Mouse (Mus musculus): ENCODE measurements at regions not wholly inside any gene's neighbourhood (a gene's known extent, or its start where the extent isn't known, plus 50 kb on each side); places are given as distances from the start of the nearest gene placed in this dataset.

GRCm38 (mm10) chr8:128260836-128261235 lies 97.6 kb upstream of the Nrp1 start:
- TF ChIP-seq POLR2A (IDR thresholded peaks at IDR 0.05; ENCODE audit: control insufficient read depth, low read depth, low read length) (no peak), CTCF (IDR thresholded peaks at IDR 0.05; ENCODE audit: control insufficient read depth, insufficient read depth, insufficient replicate concordance, low read depth, low read length) (no peak)
- Histone ChIP-seq H3K27me3 (ENCODE audit: control insufficient read depth, insufficient read depth, low read length) (no peaks in the 10 kb centered on the region), H3K4me1 (ENCODE audit: control insufficient read depth, insufficient read depth, low read length) (no peaks in the 10 kb centered on the region)

GRCm38 (mm10) chr8:128261367-128261766 lies 97.0 kb upstream of the Nrp1 start:
- Histone ChIP-seq H3K4me1 (ENCODE audit: control insufficient read depth, insufficient read depth, low read length) (no peaks in the 10 kb centered on the region), H3K36me3 (ENCODE audit: control insufficient read depth, insufficient read depth, low read length) (no peaks in the 10 kb centered on the region), H3K27me3 (ENCODE audit: control insufficient read depth, insufficient read depth, low read length) (no peaks in the 10 kb centered on the region), H3K27ac (ENCODE audit: control insufficient read depth, insufficient read depth, low read depth, low read length) (no peak overlapping the region), H3K4me3 (ENCODE audit: control insufficient read depth, low read depth, low read length) (no peak overlapping the region)
- no peak for TF ChIP-seq POLR2A (IDR thresholded peaks at IDR 0.05; ENCODE audit: control insufficient read depth, low read depth, low read length)
- no peak for TF ChIP-seq CTCF (IDR thresholded peaks at IDR 0.05; ENCODE audit: control insufficient read depth, insufficient read depth, insufficient replicate concordance, low read depth, low read length)

More at GRCm38 (mm10) chr8:128260836-128261235, 97.6 kb upstream of the Nrp1 start:
- no peaks in the 10 kb centered on the region for H3K36me3 ChIP-seq (ENCODE audit: control insufficient read depth, insufficient read depth, low read length)
- H3K27ac ChIP-seq (ENCODE audit: control insufficient read depth, insufficient read depth, low read depth, low read length): no peak overlapping the region
- H3K4me3 ChIP-seq (ENCODE audit: control insufficient read depth, low read depth, low read length): no peak overlapping the region

- Histone ChIP-seq H3K36me3 (ENCODE audit: control insufficient read depth, insufficient read depth, low read length) (no peaks in the 10 kb centered on the region), H3K27me3 (ENCODE audit: control insufficient read depth, insufficient read depth, low read length) (no peaks in the 10 kb centered on the region), H3K4me3 (ENCODE audit: control insufficient read depth, low read depth, low read length) (no peak overlapping the region), H3K27ac (ENCODE audit: control insufficient read depth, insufficient read depth, low read depth, low read length) (no peak overlapping the region), H3K4me1 (ENCODE audit: control insufficient read depth, insufficient read depth, low read length) (no peaks in the 10 kb centered on the region)
- TF ChIP-seq CTCF (IDR thresholded peaks at IDR 0.05; ENCODE audit: control insufficient read depth, insufficient read depth, insufficient replicate concordance, low read depth, low read length): no peak
- no peak for TF ChIP-seq POLR2A (IDR thresholded peaks at IDR 0.05; ENCODE audit: control insufficient read depth, low read depth, low read length)
Measured at GRCm38 (mm10) chr8:128263251-128263947, 95.0 kb upstream of the Nrp1 start.

GRCm38 (mm10) chr8:128267261-128267660 lies 91.1 kb upstream of the Nrp1 start:
- H3K4me1 ChIP-seq (ENCODE audit: control insufficient read depth, insufficient read depth, low read length): no peaks in the 10 kb centered on the region

GRCm38 (mm10) chr8:128268010-128268409 lies 90.4 kb upstream of the Nrp1 start:
- TF ChIP-seq CTCF (IDR thresholded peaks at IDR 0.05; ENCODE audit: control insufficient read depth, insufficient read depth, insufficient replicate concordance, low read depth, low read length): no peak
- no peak for TF ChIP-seq POLR2A (IDR thresholded peaks at IDR 0.05; ENCODE audit: control insufficient read depth, low read depth, low read length)
- Histone ChIP-seq H3K4me1 (ENCODE audit: control insufficient read depth, insufficient read depth, low read length) (no peaks in the 10 kb centered on the region; the same call in 1 of the 2 replicates), H3K36me3 (ENCODE audit: control insufficient read depth, insufficient read depth, low read length) (no peaks in the 10 kb centered on the region), H3K27me3 (ENCODE audit: control insufficient read depth, insufficient read depth, low read length) (no peaks in the 10 kb centered on the region), H3K4me3 (ENCODE audit: control insufficient read depth, low read depth, low read length) (no peak overlapping the region), H3K27ac (ENCODE audit: control insufficient read depth, insufficient read depth, low read depth, low read length) (no peak overlapping the region)

More at GRCm38 (mm10) chr8:128267261-128267660, 91.1 kb upstream of the Nrp1 start:
- Histone ChIP-seq H3K4me3 (ENCODE audit: control insufficient read depth, low read depth, low read length) (no peak overlapping the region), H3K36me3 (ENCODE audit: control insufficient read depth, insufficient read depth, low read length) (no peaks in the 10 kb centered on the region), H3K27me3 (ENCODE audit: control insufficient read depth, insufficient read depth, low read length) (no peaks in the 10 kb centered on the region), H3K27ac (ENCODE audit: control insufficient read depth, insufficient read depth, low read depth, low read length) (no peak overlapping the region)
- TF ChIP-seq CTCF (IDR thresholded peaks at IDR 0.05; ENCODE audit: control insufficient read depth, insufficient read depth, insufficient replicate concordance, low read depth, low read length) (no peak), POLR2A (IDR thresholded peaks at IDR 0.05; ENCODE audit: control insufficient read depth, low read depth, low read length) (no peak)

GRCm38 (mm10) chr8:128269546-128269945 lies 88.9 kb upstream of the Nrp1 start:
- Histone ChIP-seq H3K4me3 (ENCODE audit: control insufficient read depth, low read depth, low read length) (no peak overlapping the region), H3K36me3 (ENCODE audit: control insufficient read depth, insufficient read depth, low read length) (no peaks in the 10 kb centered on the region), H3K4me1 (ENCODE audit: control insufficient read depth, insufficient read depth, low read length) (no peaks in the 10 kb centered on the region; the same call in 1 of the 2 replicates), H3K27ac (ENCODE audit: control insufficient read depth, insufficient read depth, low read depth, low read length) (no peak overlapping the region), H3K27me3 (ENCODE audit: control insufficient read depth, insufficient read depth, low read length) (no peaks in the 10 kb centered on the region)
- no peak for TF ChIP-seq POLR2A (IDR thresholded peaks at IDR 0.05; ENCODE audit: control insufficient read depth, low read depth, low read length)
- no peak for TF ChIP-seq CTCF (IDR thresholded peaks at IDR 0.05; ENCODE audit: control insufficient read depth, insufficient read depth, insufficient replicate concordance, low read depth, low read length)

- Histone ChIP-seq H3K36me3 (ENCODE audit: control insufficient read depth, insufficient read depth, low read length) (no peaks in the 10 kb centered on the region), H3K4me3 (ENCODE audit: control insufficient read depth, low read depth, low read length) (no peak overlapping the region), H3K27me3 (ENCODE audit: control insufficient read depth, insufficient read depth, low read length) (no peaks in the 10 kb centered on the region), H3K4me1 (ENCODE audit: control insufficient read depth, insufficient read depth, low read length) (no peaks in the 10 kb centered on the region; the same call in 1 of the 2 replicates), H3K27ac (ENCODE audit: control insufficient read depth, insufficient read depth, low read depth, low read length) (no peak overlapping the region)
- no peak for TF ChIP-seq CTCF (IDR thresholded peaks at IDR 0.05; ENCODE audit: control insufficient read depth, insufficient read depth, insufficient replicate concordance, low read depth, low read length)
- TF ChIP-seq POLR2A (IDR thresholded peaks at IDR 0.05; ENCODE audit: control insufficient read depth, low read depth, low read length): no peak
Measured at GRCm38 (mm10) chr8:128272866-128273344, 85.5 kb upstream of the Nrp1 start.

All from testis, adult 2 months (tissue).